Mouse (Mus musculus) regulatory T cell (primary cell): ENCODE data around the gene Pcx.

Experiments
- in situ Hi-C: fragments of 300-600 bp; cut with MboI, MseI; formaldehyde crosslinking; loops from one replicate; pipeline ENCODE4 v1.15.1; 2025; ENCODE audit warnings: high pct_unique_total_duplicates

Gene Pcx

GRCm38 (mm10) chr19:4548305-4548883 lies 38.1 kb downstream of the Pcx start:
- in situ Hi-C loops: no loop called here

GRCm38 (mm10) chr19:4554248-4554647 lies 44.0 kb downstream of the Pcx start:
- in situ Hi-C loops: no loop called here

- in situ Hi-C loops: loop anchor here (5.0 kb wide), 1 partner anchor 592 kb away; no protein-coding TSS in a partner anchor
These were observed 44.8 kb downstream of the Pcx start for GRCm38 (mm10) chr19:4555086-4555485.

GRCm38 (mm10) chr19:4556787-4557186 lies 46.5 kb downstream of the Pcx start:
- in situ Hi-C loops: loop anchor here (5.0 kb wide), 1 partner anchor 591 kb away; no protein-coding TSS in a partner anchor

- in situ Hi-C loops: loop anchor here (5.0 kb wide), 1 partner anchor 589 kb away; no protein-coding TSS in a partner anchor
These were observed 47.7 kb downstream of the Pcx start for GRCm38 (mm10) chr19:4557796-4558569.

- in situ Hi-C loops: loop anchor here (5.0 kb wide), 1 partner anchor 589 kb away; no protein-coding TSS in a partner anchor
These were observed 48.3 kb downstream of the Pcx start for GRCm38 (mm10) chr19:4558570-4558955.

GRCm38 (mm10) chr19:4559011-4559410 lies 48.7 kb downstream of the Pcx start:
- in situ Hi-C loops: loop anchor here (5.0 kb wide), 1 partner anchor 588 kb away; no protein-coding TSS in a partner anchor

GRCm38 (mm10) chr19:4559588-4559987 lies 49.3 kb downstream of the Pcx start:
- in situ Hi-C loops: loop anchor here (5.0 kb wide), 1 partner anchor 588 kb away; no protein-coding TSS in a partner anchor

GRCm38 (mm10) chr19:4560205-4560604 lies 49.9 kb downstream of the Pcx start:
- in situ Hi-C loops: no loop called here

GRCm38 (mm10) chr19:4565678-4566077 lies 55.4 kb downstream of the Pcx start:
- in situ Hi-C loops: no loop called here

GRCm38 (mm10) chr19:4566880-4567279 lies 56.6 kb downstream of the Pcx start:
- in situ Hi-C loops: no loop called here

GRCm38 (mm10) chr19:4567665-4568064 lies 57.4 kb downstream of the Pcx start:
- in situ Hi-C loops: no loop called here

- in situ Hi-C loops: no loop called here
These were observed 58.6 kb downstream of the Pcx start for GRCm38 (mm10) chr19:4568832-4569231.

- in situ Hi-C loops: no loop called here
These were observed 59.3 kb downstream of the Pcx start for GRCm38 (mm10) chr19:4569356-4570236.

GRCm38 (mm10) chr19:4570237-4570613 lies 60.0 kb downstream of the Pcx start:
- in situ Hi-C loops: no loop called here

GRCm38 (mm10) chr19:4570815-4571214 lies 60.5 kb downstream of the Pcx start:
- in situ Hi-C loops: no loop called here

GRCm38 (mm10) chr19:4571658-4572057 lies 61.4 kb downstream of the Pcx start:
- in situ Hi-C loops: no loop called here

- in situ Hi-C loops: no loop called here
These were observed 61.8 kb downstream of the Pcx start for GRCm38 (mm10) chr19:4572061-4572460.

GRCm38 (mm10) chr19:4572467-4572866 lies 62.2 kb downstream of the Pcx start:
- in situ Hi-C loops: no loop called here

- in situ Hi-C loops: no loop called here
These were observed 63.0 kb downstream of the Pcx start for GRCm38 (mm10) chr19:4573241-4573640.

- in situ Hi-C loops: no loop called here
These were observed 68.5 kb downstream of the Pcx start for GRCm38 (mm10) chr19:4578799-4579198.

GRCm38 (mm10) chr19:4579296-4579695 lies 69.0 kb downstream of the Pcx start:
- in situ Hi-C loops: no loop called here
